Mouse (Mus musculus) myocyte (in vitro differentiated cells): ENCODE measurements at regions not wholly inside any gene's neighbourhood (a gene's known extent, or its start where the extent isn't known, plus 50 kb on each side); places are given as distances from the start of the nearest gene placed in this dataset.

Experiments
- H3K27me3 ChIP-seq: one replicate; pipeline ENCODE4 v1.6.1; 2011; ENCODE audit not compliant: control insufficient read depth, insufficient read depth, insufficient read length
- H3K36me3 ChIP-seq: one replicate; pipeline ENCODE4 v1.6.1; 2011; ENCODE audit not compliant: control insufficient read depth, insufficient read depth
- H3K4me2 ChIP-seq: one replicate; pipeline ENCODE4 v1.6.1; 2011; ENCODE audit warnings: low read depth, control low read depth
- H3K4me3 ChIP-seq: one replicate; pipeline ENCODE4 v1.5.1; 2011; ENCODE audit warnings: mild to moderate bottlenecking, control low read depth, moderate library complexity
- H3K79me2 ChIP-seq: one replicate; pipeline ENCODE4 v1.6.1; 2011; ENCODE audit not compliant: control insufficient read depth, insufficient read depth
- H3ac ChIP-seq: one replicate; pipeline ENCODE4 v1.6.1; 2011; ENCODE audit not compliant: control insufficient read depth, insufficient read length
- CEBPB ChIP-seq: IDR thresholded peaks from 2 replicates; pipeline ENCODE4 v1.6.1; 2011; ENCODE audit warnings: mild to moderate bottlenecking, moderate library complexity; ENCODE audit not compliant: poor library complexity, insufficient read depth, severe bottlenecking
- E2F4 ChIP-seq: IDR thresholded peaks from one replicate; pipeline ENCODE4 v1.6.1; 2011; ENCODE audit warnings: mild to moderate bottlenecking, control low read depth, moderate library complexity; ENCODE audit not compliant: insufficient read depth
- MAX ChIP-seq: IDR thresholded peaks from one replicate; pipeline ENCODE4 v1.6.1; 2011; ENCODE audit warnings: low read depth, mild to moderate bottlenecking, control low read depth
- MYOD1 ChIP-seq, 3 experiments: IDR thresholded peaks; one replicate each; pipeline ENCODE4 v1.6.1; 2011; ENCODE audit warnings: control low read depth in 2 of 3, low read depth in 2 of 3, mild to moderate bottlenecking in 2 of 3, moderate library complexity in 1 of 3; ENCODE audit not compliant: insufficient read length in 2 of 3, control insufficient read depth in 1 of 3
- MYOG ChIP-seq, 3 experiments: IDR thresholded peaks; one replicate each; pipeline ENCODE4 v1.6.1; 2011; ENCODE audit warnings: control low read depth in 2 of 3, low read depth in 2 of 3, mild to moderate bottlenecking in 2 of 3; ENCODE audit not compliant: insufficient read length in 2 of 3, control insufficient read depth in 1 of 3, insufficient read depth in 1 of 3
- POLR2A ChIP-seq: IDR thresholded peaks from one replicate; pipeline ENCODE4 v1.6.1; 2011; ENCODE audit warnings: low read depth, mild to moderate bottlenecking, control low read depth, moderate library complexity; ENCODE audit not compliant: insufficient read length
- POLR2AphosphoS2 ChIP-seq: IDR thresholded peaks from one replicate; pipeline ENCODE4 v1.6.1; 2011; ENCODE audit warnings: low read depth, control low read depth; ENCODE audit not compliant: insufficient read length
- REST ChIP-seq: IDR thresholded peaks from one replicate; pipeline ENCODE4 v1.6.1; 2011; ENCODE audit warnings: mild to moderate bottlenecking, control low read depth, moderate library complexity; ENCODE audit not compliant: insufficient read depth, insufficient read length
- SRF ChIP-seq: IDR thresholded peaks from one replicate; pipeline ENCODE4 v1.6.1; 2011; ENCODE audit warnings: low read depth; ENCODE audit not compliant: control insufficient read depth, insufficient read length
- TCF12 ChIP-seq: IDR thresholded peaks from one replicate; pipeline ENCODE4 v1.6.1; 2011; ENCODE audit warnings: mild to moderate bottlenecking, control low read depth; ENCODE audit not compliant: poor library complexity, insufficient read depth, severe bottlenecking
- TCF3 ChIP-seq: IDR thresholded peaks from one replicate; pipeline ENCODE4 v1.6.1; 2011; ENCODE audit warnings: low read depth, control low read depth; ENCODE audit not compliant: insufficient read length
- USF1 ChIP-seq: IDR thresholded peaks from one replicate; pipeline ENCODE4 v1.6.1; 2011; ENCODE audit warnings: low read depth, mild to moderate bottlenecking, control low read depth, moderate library complexity

GRCm38 (mm10) chr16:24331446-24332020, 61.8 kb upstream of the Lpp start:
- no peak overlapping the region for H3K4me3 ChIP-seq
- TF ChIP-seq TCF3 (no peak), TCF12 (no peak), REST (no peak), POLR2AphosphoS2 (no peak), MAX (no peak), POLR2A (no peak), MYOD1 (IDR thresholded peaks at IDR 0.05; ENCODE audit: control insufficient read depth in 1 of 3, insufficient read length in 2 of 3, low read depth in 2 of 3) (no peak), CEBPB (no peak), MYOG (IDR thresholded peaks at IDR 0.05; ENCODE audit: control insufficient read depth in 1 of 3, insufficient read depth in 1 of 3, insufficient read length in 2 of 3, low read depth in 2 of 3) (no peak), USF1 (no peak), SRF (no peak), E2F4 (no peak)
- H3K79me2 ChIP-seq = no peaks in the 10 kb centered on the region
- H3ac ChIP-seq = no peak overlapping the region
- no peak overlapping the region for H3K4me2 ChIP-seq
- H3K36me3 ChIP-seq = no peaks in the 10 kb centered on the region
- no peaks in the 10 kb centered on the region for H3K27me3 ChIP-seq

- H3ac ChIP-seq = no peak overlapping the region
- no peak overlapping the region for H3K4me2 ChIP-seq
- H3K27me3 ChIP-seq = no peaks in the 10 kb centered on the region
- no peaks in the 10 kb centered on the region for H3K79me2 ChIP-seq
- TF ChIP-seq POLR2A (no peak), MAX (no peak), REST (no peak), CEBPB (no peak), TCF3 (no peak), USF1 (no peak), MYOG (IDR thresholded peaks at IDR 0.05; ENCODE audit: control insufficient read depth in 1 of 3, insufficient read depth in 1 of 3, insufficient read length in 2 of 3, low read depth in 2 of 3) (no peak), MYOD1 (IDR thresholded peaks at IDR 0.05; ENCODE audit: control insufficient read depth in 1 of 3, insufficient read length in 2 of 3, low read depth in 2 of 3) (no peak), TCF12 (no peak), SRF (no peak), POLR2AphosphoS2 (no peak), E2F4 (no peak)
- no peak overlapping the region for H3K4me3 ChIP-seq
- no peaks in the 10 kb centered on the region for H3K36me3 ChIP-seq
Measured at GRCm38 (mm10) chr16:24326571-24326970, 66.7 kb upstream of the Lpp start.

GRCm38 (mm10) chr16:24326046-24326445, 67.3 kb upstream of the Lpp start:
- TF ChIP-seq MYOD1 (IDR thresholded peaks at IDR 0.05; ENCODE audit: control insufficient read depth in 1 of 3, insufficient read length in 2 of 3, low read depth in 2 of 3) (no peak), REST (no peak), USF1 (no peak), CEBPB (no peak), TCF12 (no peak)
- no peaks in the 10 kb centered on the region for H3K79me2 ChIP-seq
- H3K4me3 ChIP-seq = no peak overlapping the region

GRCm38 (mm10) chr16:24324917-24325316, 68.4 kb upstream of the Lpp start:
- no peaks in the 10 kb centered on the region for H3K27me3 ChIP-seq
- TF ChIP-seq E2F4 (no peak), CEBPB (no peak), MYOG (IDR thresholded peaks at IDR 0.05; ENCODE audit: control insufficient read depth in 1 of 3, insufficient read depth in 1 of 3, insufficient read length in 2 of 3, low read depth in 2 of 3) (no peak), POLR2A (no peak), MYOD1 (IDR thresholded peaks at IDR 0.05; ENCODE audit: control insufficient read depth in 1 of 3, insufficient read length in 2 of 3, low read depth in 2 of 3) (no peak), POLR2AphosphoS2 (no peak), TCF3 (no peak), TCF12 (no peak), REST (no peak)
- H3K36me3 ChIP-seq = no peaks in the 10 kb centered on the region
- no peak overlapping the region for H3K4me3 ChIP-seq
- no peak overlapping the region for H3K4me2 ChIP-seq
- no peak overlapping the region for H3ac ChIP-seq
- H3K79me2 ChIP-seq = no peaks in the 10 kb centered on the region

More at GRCm38 (mm10) chr16:24326046-24326445, 67.3 kb upstream of the Lpp start:
- no peak overlapping the region for H3K4me2 ChIP-seq
- no peak overlapping the region for H3ac ChIP-seq
- H3K27me3 ChIP-seq = no peaks in the 10 kb centered on the region
- no peaks in the 10 kb centered on the region for H3K36me3 ChIP-seq

GRCm38 (mm10) chr16:24318723-24319437, 74.4 kb upstream of the Lpp start:
- Histone ChIP-seq H3K36me3 (no peaks in the 10 kb centered on the region), H3K27me3 (no peaks in the 10 kb centered on the region), H3ac (no peak overlapping the region), H3K4me2 (no peak overlapping the region), H3K79me2 (no peaks in the 10 kb centered on the region), H3K4me3 (no peak overlapping the region)
- TF ChIP-seq MAX (no peak), POLR2AphosphoS2 (no peak), REST (no peak), USF1 (no peak), MYOD1 (IDR thresholded peaks at IDR 0.05; ENCODE audit: control insufficient read depth in 1 of 3, insufficient read length in 2 of 3, low read depth in 2 of 3) (no peak), TCF3 (no peak)
